ENCODE assay signal across 20 mouse cellular contexts in the genomic region with DNA sequence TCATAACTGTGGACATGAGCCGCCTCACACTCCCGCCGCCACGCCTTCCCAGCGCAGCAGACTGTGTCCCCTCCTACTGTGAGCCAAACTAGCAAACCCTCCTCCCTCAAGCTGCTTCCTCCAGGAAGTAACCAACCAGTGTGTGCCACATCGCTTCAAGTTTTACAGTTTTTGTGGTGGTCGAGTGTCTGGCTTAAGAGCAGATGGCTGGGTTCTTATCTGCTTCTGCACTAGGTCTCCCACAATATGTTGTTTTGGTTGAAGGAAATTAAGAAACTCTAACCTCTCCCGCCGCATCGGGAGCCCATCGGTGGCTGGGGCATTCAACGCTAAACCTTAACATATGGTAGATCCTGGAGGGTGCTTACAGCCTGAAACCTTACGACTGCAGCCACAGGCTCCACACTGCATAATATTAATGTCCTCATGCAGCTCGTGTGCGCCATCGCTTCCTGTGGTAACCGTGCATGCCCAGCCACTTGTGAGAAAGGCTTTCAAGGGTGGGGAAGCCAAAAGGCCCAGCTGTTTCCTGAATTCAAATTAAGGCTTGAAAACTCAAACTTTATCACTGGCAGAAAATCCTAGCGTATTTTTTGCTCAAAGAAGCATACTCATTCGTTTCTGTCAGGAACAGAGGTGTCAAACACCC.
DNase-seq lines count a peak whose midpoint lies in the region; ATAC-seq and TF ChIP-seq lines count a peak whose summit lies in the region.
"Had no signal": no experiment of that assay in that cellular context is flagged by ENCODE, and none has a peak within 500 bp of the region (broad histone marks: within the 10 kb centered on the region; RNA-seq: fewer than 3 reads in every experiment).

No protein-coding gene starts in this region.

- H3K4me1 ChIP-seq in bone marrow, adult 2 months (ENCODE audit: control insufficient read depth, insufficient read depth, low read length): no peaks in the 10 kb centered on the region; the same call in 1 of the 2 replicates
- H3K4me1 ChIP-seq: intestine, embryonic 15.5 days had no signal

- ATAC-seq in megakaryocyte progenitor cell, adult 5-6 weeks (replicated peaks; ENCODE audit: poor library complexity): peak; percentile 64
- ATAC-seq: forebrain, postnatal 0 days; intestine, embryonic 15.5 days; midbrain, embryonic 15.5 days had no signal

- no peak for TF ChIP-seq CTCF in bone marrow, adult 2 months (IDR thresholded peaks at IDR 0.05; ENCODE audit: control insufficient read depth, insufficient read depth, low read length)

- TF ChIP-seq POLR2A in bone marrow, adult 2 months (IDR thresholded peaks at IDR 0.05; ENCODE audit: borderline replicate concordance, control insufficient read depth, low read depth, low read length): no peak; the same call in 1 of the 2 replicates

- no peak overlapping the region for H3K4me3 ChIP-seq in bone marrow, adult 2 months (replicated peaks; ENCODE audit: control insufficient read depth, low read depth, low read length)
- H3K4me3 ChIP-seq: forebrain, embryonic 10.5 days; heart, embryonic 10.5 days; intestine, embryonic 15.5 days; limb, embryonic 15.5 days; midbrain, embryonic 15.5 days had no signal

- 23% methylated on average over 19 of the region's 19 CpGs for WGBS in bone marrow, adult 2 months

- DNase-seq in thymus, postnatal 0 days (ENCODE audit: low spot score): peak; percentile 44
- no peak for DNase-seq in thymus, postnatal 14 days
- no peak for DNase-seq in left cerebral cortex, adult 8-10 months (ENCODE audit: low spot score in 2 of 2)
- no peak for DNase-seq in cerebellum, postnatal 14 days
- DNase-seq in left cerebral cortex, adult 18-20 months (ENCODE audit: low spot score in 2 of 2): no peak
- no peak for DNase-seq in adrenal gland, postnatal 10 days
- DNase-seq: adrenal gland, adult 2 months; cerebellum, adult 11 months; cerebellum, postnatal 25 days; forebrain, postnatal 0 days; lung, postnatal 10 days; right cerebral cortex, postnatal 4 days had no signal

- peak overlapping the region; percentile 0; the same call in 1 of the 2 replicates for H3K27ac ChIP-seq in bone marrow, adult 2 months (ENCODE audit: control insufficient read depth, insufficient read depth, low read depth, low read length, poor library complexity)
- H3K27ac ChIP-seq: forebrain, embryonic 10.5 days; heart, embryonic 10.5 days; hindbrain, embryonic 14.5 days; intestine, embryonic 15.5 days; limb, embryonic 15.5 days; midbrain, embryonic 15.5 days had no signal
